Mouse (Mus musculus) bone marrow, adult 2 months (tissue): Measurements from ENCODE around the gene Syn3.

Experiments
- CTCF ChIP-seq: fragments of 200-500 bp; IDR thresholded peaks from 2 replicates; pipeline ENCODE4 v1.5.1; 2011; ENCODE audit warnings: low read length, control low read depth; ENCODE audit not compliant: control insufficient read depth, insufficient read depth
- POLR2A ChIP-seq: fragments of 200-500 bp; IDR thresholded peaks from 2 replicates; pipeline ENCODE4 v1.6.1; 2011; ENCODE audit warnings: low read depth, mild to moderate bottlenecking, control low read depth, low read length, borderline replicate concordance; ENCODE audit not compliant: control insufficient read depth

- TF ChIP-seq CTCF (no peak), POLR2A (no peak)
Observed at GRCm38 (mm10) chr10:86313448-86313847, 185.2 kb downstream of the Syn3 start.
